Mouse (Mus musculus): ENCODE results near the gene Tmem232.

DNA sequence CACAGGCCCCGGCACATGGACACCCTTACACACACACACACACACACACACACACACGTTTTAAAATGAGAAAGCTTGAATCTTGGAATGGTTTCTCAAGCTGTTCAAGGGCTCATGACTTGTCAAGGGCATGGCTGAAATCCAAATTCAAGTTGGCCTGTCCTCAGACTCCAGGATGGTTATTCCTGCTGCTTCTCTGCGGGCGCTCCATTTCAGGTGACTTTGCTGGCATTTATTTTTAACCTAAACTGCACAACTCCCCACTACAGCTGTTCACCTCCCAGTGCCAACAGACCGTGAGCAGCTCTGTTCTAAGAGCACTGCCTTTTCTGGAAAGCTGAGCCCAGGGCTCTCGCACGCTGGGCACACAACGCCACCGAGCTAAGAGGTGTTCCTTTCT, 31.3 kb upstream of the Tmem232 start:
- TF ChIP-seq POLR2A (IDR thresholded peaks at IDR 0.05; ENCODE audit: low read depth, low read length) (no peak), CTCF (IDR thresholded peaks at IDR 0.05; ENCODE audit: borderline replicate concordance, insufficient read depth, low read length) (no peak)
